Mouse (Mus musculus): ENCODE results near the gene Bloc1s5. TPM values are rescaled to one million over a fixed set of nuclear protein-coding genes. Genes with fewer than 3 reads are reported as not detected.

The Bloc1s5 gene
- polyA plus RNA-seq, 1 experiment from 2014 or later: 16.1 TPM

DNA sequence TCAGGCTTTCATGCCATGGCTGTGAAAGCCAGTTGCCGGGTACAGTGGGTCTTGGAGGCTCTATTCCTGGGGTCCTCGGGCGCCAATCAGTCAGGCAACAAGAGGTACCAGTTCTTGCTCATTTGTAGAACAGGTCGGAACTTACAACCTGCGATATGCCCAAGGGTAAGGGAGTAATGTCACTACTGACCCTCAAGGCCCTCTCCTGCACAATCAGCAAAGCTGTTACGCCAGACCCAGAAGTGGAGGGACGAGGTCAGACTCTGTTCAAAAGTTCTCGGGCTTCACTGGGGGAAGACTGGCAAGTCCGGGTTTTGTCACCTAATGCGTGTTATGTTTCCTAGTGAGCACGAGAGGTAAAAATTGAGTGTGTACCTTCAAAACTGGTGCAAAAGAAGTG, 34.1 kb downstream of the Bloc1s5 start:
- Histone ChIP-seq H3K27ac (ENCODE audit: low read length) (no peak overlapping the region), H3K4me1 (ENCODE audit: control insufficient read depth, insufficient read depth, low read length) (peaks cover 10% of the 10 kb centered on the region; the same call in 1 of the 2 replicates), H3K4me3 (ENCODE audit: low read depth, low read length) (no peak overlapping the region), H3K9me3 (ENCODE audit: control insufficient read depth, low read depth, low read length) (no peaks in the 10 kb centered on the region), H3K9ac (replicated peaks; ENCODE audit: low read depth, low read length) (no peak overlapping the region), H3K36me3 (ENCODE audit: control insufficient read depth, insufficient read depth, low read length) (no peaks in the 10 kb centered on the region), H3K4me2 (replicated peaks; ENCODE audit: low read depth, low read length) (no peak overlapping the region), H3K27me3 (ENCODE audit: control insufficient read depth, insufficient read depth, low read length) (no peaks in the 10 kb centered on the region)
- no peak for ATAC-seq (ENCODE audit: insufficient number of reproducible peaks, insufficient read depth, low FRiP score, low read depth)
- 87% methylated on average over 11 of the region's 11 CpGs for WGBS

DNA sequence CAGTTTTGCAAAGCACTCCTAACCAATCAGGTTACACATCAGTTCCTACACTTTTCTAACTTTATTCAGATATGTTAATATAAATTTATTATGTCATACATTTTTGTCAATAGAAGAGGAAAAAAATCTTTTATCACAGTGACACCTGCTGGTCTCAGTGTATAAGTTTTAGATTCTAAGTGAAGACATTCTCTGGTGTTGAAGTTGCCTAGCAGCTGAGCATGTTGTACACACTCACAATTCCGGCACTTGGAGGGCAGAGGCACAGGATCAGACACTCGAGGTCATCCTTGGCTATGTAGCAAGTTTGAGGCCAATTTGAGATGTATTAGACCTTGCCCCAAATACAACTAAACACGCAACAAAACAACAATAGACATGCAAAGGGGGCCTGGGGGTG, 37.8 kb downstream of the Bloc1s5 start:
- Histone ChIP-seq H3K4me1 (ENCODE audit: control insufficient read depth, insufficient read depth, low read length) (peaks cover under 1% of the 10 kb centered on the region; the same call in 1 of the 2 replicates), H3K9ac (replicated peaks; ENCODE audit: low read depth, low read length) (no peak overlapping the region), H3K27me3 (ENCODE audit: control insufficient read depth, insufficient read depth, low read length) (no peaks in the 10 kb centered on the region), H3K36me3 (ENCODE audit: control insufficient read depth, insufficient read depth, low read length) (no peaks in the 10 kb centered on the region), H3K9me3 (ENCODE audit: control insufficient read depth, low read depth, low read length) (no peaks in the 10 kb centered on the region), H3K4me2 (replicated peaks; ENCODE audit: low read depth, low read length) (no peak overlapping the region), H3K27ac (ENCODE audit: low read length) (no peak overlapping the region), H3K4me3 (ENCODE audit: low read depth, low read length) (no peak overlapping the region)
- no peak for ATAC-seq (ENCODE audit: insufficient number of reproducible peaks, insufficient read depth, low FRiP score, low read depth)
- WGBS: 65% methylated on average over 3 of the region's 3 CpGs

DNA sequence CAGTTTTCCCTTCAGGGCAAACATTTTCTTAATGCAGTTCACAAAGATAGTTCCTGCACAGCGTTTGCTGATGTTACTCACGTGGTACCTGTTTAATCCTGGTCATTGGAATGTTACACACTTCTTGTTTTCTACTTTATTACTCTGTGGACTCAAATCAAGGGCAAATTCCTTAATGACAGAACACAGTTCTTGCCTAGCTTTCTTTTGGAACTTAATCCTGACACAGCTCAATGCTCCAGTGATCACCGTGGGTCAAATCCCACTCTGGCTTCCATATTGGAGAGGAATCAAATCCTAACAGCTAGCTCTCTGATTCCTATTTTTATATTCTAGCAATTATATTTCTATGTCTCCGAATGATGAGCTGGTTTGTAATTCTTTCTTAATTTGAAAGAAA, 38.4 kb downstream of the Bloc1s5 start:
- Histone ChIP-seq H3K4me1 (ENCODE audit: control insufficient read depth, insufficient read depth, low read length) (no peaks in the 10 kb centered on the region), H3K4me2 (replicated peaks; ENCODE audit: low read depth, low read length) (no peak overlapping the region), H3K27me3 (ENCODE audit: control insufficient read depth, insufficient read depth, low read length) (no peaks in the 10 kb centered on the region), H3K27ac (ENCODE audit: low read length) (no peak overlapping the region), H3K36me3 (ENCODE audit: control insufficient read depth, insufficient read depth, low read length) (no peaks in the 10 kb centered on the region), H3K9ac (replicated peaks; ENCODE audit: low read depth, low read length) (no peak overlapping the region), H3K9me3 (ENCODE audit: control insufficient read depth, low read depth, low read length) (no peaks in the 10 kb centered on the region), H3K4me3 (ENCODE audit: low read depth, low read length) (no peak overlapping the region)
- ATAC-seq (ENCODE audit: insufficient number of reproducible peaks, insufficient read depth, low FRiP score, low read depth): no peak
- WGBS: 81% methylated on average over 4 of the region's 4 CpGs

DNA sequence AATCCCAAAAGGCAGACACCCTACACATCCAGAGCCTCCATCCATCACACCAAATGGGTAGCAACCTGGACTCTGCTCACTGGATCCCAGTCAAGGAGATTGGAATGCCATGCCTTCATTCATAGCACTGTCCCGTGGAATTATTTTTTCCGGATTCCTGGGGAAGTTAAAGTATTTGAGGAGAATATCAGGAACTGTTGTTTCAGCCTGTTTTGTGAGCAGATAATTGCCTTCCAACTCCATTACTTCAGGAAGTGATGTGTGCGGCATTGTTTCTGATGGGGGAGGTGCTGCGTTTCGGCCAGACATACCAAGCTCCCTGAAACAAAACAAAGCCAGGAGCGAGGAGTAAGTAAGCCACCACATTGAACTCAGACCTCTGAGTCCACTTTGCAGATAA, 41.8 kb downstream of the Bloc1s5 start:
- Histone ChIP-seq H3K4me1 (ENCODE audit: control insufficient read depth, insufficient read depth, low read length) (no peaks in the 10 kb centered on the region), H3K4me2 (replicated peaks; ENCODE audit: low read depth, low read length) (no peak overlapping the region), H3K4me3 (ENCODE audit: low read depth, low read length) (no peak overlapping the region), H3K9me3 (ENCODE audit: control insufficient read depth, low read depth, low read length) (no peaks in the 10 kb centered on the region), H3K9ac (replicated peaks; ENCODE audit: low read depth, low read length) (no peak overlapping the region), H3K27me3 (ENCODE audit: control insufficient read depth, insufficient read depth, low read length) (no peaks in the 10 kb centered on the region), H3K27ac (ENCODE audit: low read length) (no peak overlapping the region), H3K36me3 (ENCODE audit: control insufficient read depth, insufficient read depth, low read length) (no peaks in the 10 kb centered on the region)
- WGBS: 31% methylated on average over 6 of the region's 6 CpGs
- ATAC-seq (ENCODE audit: insufficient number of reproducible peaks, insufficient read depth, low FRiP score, low read depth): no peak

DNA sequence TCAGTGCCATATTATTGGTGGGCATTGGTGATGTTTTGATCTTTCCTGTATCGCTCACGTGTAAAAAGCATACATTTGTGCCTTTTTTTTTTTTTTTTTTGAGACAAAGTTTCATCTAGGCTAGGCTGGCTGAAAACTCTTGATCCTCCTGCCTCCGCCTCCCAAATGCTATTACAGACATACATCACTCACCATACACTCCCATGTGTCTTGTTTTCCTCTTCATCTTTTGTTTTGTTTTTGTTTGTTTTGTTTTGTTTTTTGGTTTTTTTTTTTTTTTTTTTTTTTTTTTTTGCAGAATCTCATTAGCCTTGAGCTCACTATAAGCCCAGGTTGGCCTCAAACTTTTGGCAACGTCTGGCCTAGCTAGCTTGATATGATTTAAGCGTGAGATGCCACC, 47.6 kb downstream of the Bloc1s5 start:
- H3K4me2 ChIP-seq (replicated peaks; ENCODE audit: low read depth, low read length): no peak overlapping the region
- WGBS: 91% methylated on average over 5 of the region's 5 CpGs
- H3K27ac ChIP-seq (ENCODE audit: low read length): no peak overlapping the region
- H3K4me1 ChIP-seq (ENCODE audit: control insufficient read depth, insufficient read depth, low read length): no peaks in the 10 kb centered on the region
- H3K9me3 ChIP-seq (ENCODE audit: control insufficient read depth, low read depth, low read length): no peaks in the 10 kb centered on the region
- no peak overlapping the region for H3K4me3 ChIP-seq (ENCODE audit: low read depth, low read length)
- no peak for ATAC-seq (ENCODE audit: insufficient number of reproducible peaks, insufficient read depth, low FRiP score, low read depth)
- no peaks in the 10 kb centered on the region for H3K36me3 ChIP-seq (ENCODE audit: control insufficient read depth, insufficient read depth, low read length)
- H3K27me3 ChIP-seq (ENCODE audit: control insufficient read depth, insufficient read depth, low read length): no peaks in the 10 kb centered on the region
- no peak overlapping the region for H3K9ac ChIP-seq (replicated peaks; ENCODE audit: low read depth, low read length)

DNA sequence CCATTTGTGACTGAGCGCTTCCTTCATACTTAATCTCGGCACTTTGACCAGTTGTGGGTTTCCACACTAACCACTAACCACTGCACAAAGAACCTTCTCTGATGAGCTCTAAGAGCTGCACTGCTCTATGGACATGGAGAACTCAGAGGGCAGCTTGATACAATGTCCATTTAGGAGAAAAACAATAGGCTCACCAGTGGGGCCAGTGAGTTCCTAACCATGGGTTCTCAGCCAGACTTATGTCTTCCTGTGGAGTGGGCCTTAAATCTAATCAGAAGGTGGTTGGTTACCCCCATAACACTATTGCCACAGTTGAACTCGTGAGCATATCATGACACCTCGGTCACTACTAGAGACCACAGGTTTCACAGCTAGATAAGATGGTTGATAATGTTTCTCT, 48.5 kb downstream of the Bloc1s5 start:
- H3K27ac ChIP-seq (ENCODE audit: low read length): no peak overlapping the region
- H3K27me3 ChIP-seq (ENCODE audit: control insufficient read depth, insufficient read depth, low read length): no peaks in the 10 kb centered on the region
- no peaks in the 10 kb centered on the region for H3K9me3 ChIP-seq (ENCODE audit: control insufficient read depth, low read depth, low read length)
- no peak for ATAC-seq (ENCODE audit: insufficient number of reproducible peaks, insufficient read depth, low FRiP score, low read depth)
- WGBS: 94% methylated on average over 4 of the region's 4 CpGs
- no peak overlapping the region for H3K4me3 ChIP-seq (ENCODE audit: low read depth, low read length)
- no peak overlapping the region for H3K9ac ChIP-seq (replicated peaks; ENCODE audit: low read depth, low read length)
- no peaks in the 10 kb centered on the region for H3K36me3 ChIP-seq (ENCODE audit: control insufficient read depth, insufficient read depth, low read length)
- H3K4me2 ChIP-seq (replicated peaks; ENCODE audit: low read depth, low read length): no peak overlapping the region
- no peaks in the 10 kb centered on the region for H3K4me1 ChIP-seq (ENCODE audit: control insufficient read depth, insufficient read depth, low read length)

DNA sequence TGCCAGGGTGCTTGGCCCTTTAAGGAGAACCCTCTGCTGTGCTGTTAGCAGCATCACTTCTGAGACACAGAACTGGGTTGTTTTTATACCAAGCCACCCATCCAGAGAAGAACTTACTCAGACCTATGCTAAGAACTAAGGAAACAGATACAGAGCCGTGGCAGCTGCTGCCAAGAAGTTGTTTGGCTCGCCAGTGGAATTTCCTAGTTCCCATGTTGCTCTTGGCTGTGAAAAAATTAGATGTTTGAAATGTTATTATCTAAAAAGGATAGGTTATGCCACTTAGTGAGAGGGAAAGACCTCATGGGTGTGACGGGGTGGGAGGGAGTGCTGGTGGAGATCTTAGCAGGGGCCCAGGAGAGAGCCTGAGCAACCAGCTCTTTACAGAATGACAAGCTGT, 52.1 kb downstream of the Bloc1s5 start:
- no peak for ATAC-seq (ENCODE audit: insufficient number of reproducible peaks, insufficient read depth, low FRiP score, low read depth)

DNA sequence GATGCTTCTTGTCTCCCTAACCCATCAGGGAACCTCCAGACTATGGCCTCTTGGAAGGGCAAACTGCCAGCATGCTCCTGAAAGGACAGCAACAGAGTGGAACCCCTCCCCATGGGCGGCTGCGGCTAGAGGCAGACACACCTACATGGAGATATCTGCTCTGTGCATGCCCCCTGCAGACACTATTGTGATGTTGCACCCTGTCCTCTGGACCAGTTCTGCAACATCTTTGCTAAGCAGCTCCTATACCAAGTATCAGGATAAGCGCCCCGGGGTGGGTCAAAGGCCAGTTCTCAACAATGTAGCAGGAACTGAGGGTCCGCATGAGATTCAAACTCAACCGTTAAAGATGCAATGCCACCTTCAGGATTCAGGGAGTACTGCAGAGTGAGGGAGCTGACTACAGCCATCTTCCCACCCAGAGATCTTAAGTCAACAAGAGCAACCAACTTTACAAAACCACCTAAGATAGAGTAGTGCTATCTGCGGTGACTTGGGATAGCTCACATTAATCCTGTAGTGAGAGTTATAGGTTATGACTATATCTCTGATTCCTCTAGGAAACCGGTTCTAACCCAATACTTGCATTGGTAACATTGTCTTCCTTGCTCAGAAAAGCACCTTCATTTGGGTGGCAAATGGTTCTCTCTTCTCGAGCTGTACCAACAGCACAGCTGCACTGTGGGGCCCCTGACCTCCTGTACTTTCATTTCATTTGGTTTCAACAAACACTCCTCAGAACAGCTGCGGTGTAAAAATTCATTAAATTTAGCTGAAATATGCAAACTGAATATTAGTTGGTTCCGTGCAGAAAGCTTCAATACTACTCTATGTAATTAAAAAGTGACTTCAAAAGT, 54.1 kb downstream of the Bloc1s5 start:
- Histone ChIP-seq H3K9me3 (ENCODE audit: control insufficient read depth, low read depth, low read length) (no peaks in the 10 kb centered on the region), H3K4me3 (ENCODE audit: low read depth, low read length) (no peak overlapping the region), H3K27ac (ENCODE audit: low read length) (no peak overlapping the region), H3K9ac (replicated peaks; ENCODE audit: low read depth, low read length) (no peak overlapping the region), H3K4me2 (replicated peaks; ENCODE audit: low read depth, low read length) (0 out of 2 replicates have a peak overlapping the region, but pooled peaks have one; percentile 10), H3K4me1 (ENCODE audit: control insufficient read depth, insufficient read depth, low read length) (no peaks in the 10 kb centered on the region), H3K27me3 (ENCODE audit: control insufficient read depth, insufficient read depth, low read length) (no peaks in the 10 kb centered on the region), H3K36me3 (ENCODE audit: control insufficient read depth, insufficient read depth, low read length) (no peaks in the 10 kb centered on the region)
- peak; percentile 84; the same call in 1 of the 2 replicates for ATAC-seq (ENCODE audit: insufficient number of reproducible peaks, insufficient read depth, low FRiP score, low read depth)
- 58% methylated on average over 11 of the region's 11 CpGs for WGBS

More for the DNA sequence above, 52.1 kb downstream of the Bloc1s5 start:
- no peak overlapping the region for H3K27ac ChIP-seq (ENCODE audit: low read length)
- H3K27me3 ChIP-seq (ENCODE audit: control insufficient read depth, insufficient read depth, low read length): no peaks in the 10 kb centered on the region
- no peak overlapping the region for H3K4me3 ChIP-seq (ENCODE audit: low read depth, low read length)
- no peak overlapping the region for H3K9ac ChIP-seq (replicated peaks; ENCODE audit: low read depth, low read length)
- no peaks in the 10 kb centered on the region for H3K36me3 ChIP-seq (ENCODE audit: control insufficient read depth, insufficient read depth, low read length)
- H3K4me1 ChIP-seq (ENCODE audit: control insufficient read depth, insufficient read depth, low read length): no peaks in the 10 kb centered on the region
- 47% methylated on average over 3 of the region's 3 CpGs for WGBS
- no peak overlapping the region for H3K4me2 ChIP-seq (replicated peaks; ENCODE audit: low read depth, low read length)
- no peaks in the 10 kb centered on the region for H3K9me3 ChIP-seq (ENCODE audit: control insufficient read depth, low read depth, low read length)
